Mouse (Mus musculus): ENCODE data around the gene Cidec. TPM values are rescaled to one million over a fixed set of nuclear protein-coding genes. Genes with fewer than 3 reads are reported as not detected.

Gene Cidec
- polyA plus RNA-seq, 1 experiment from 2014 or later, result 0.10 TPM

GRCm38 (mm10) chr6:113392387-113393071 is 43.0 kb downstream of the Cidec start:
- peak; percentile 90 for DNase-seq (ENCODE audit: low spot score)
- H3K9me3 ChIP-seq, result no peaks in the 10 kb centered on the region
- WGBS, result under 1% methylated on average over 51 of the region's 51 CpGs
- H3K4me3 ChIP-seq, result peak overlapping the region; percentile 63
- no peaks in the 10 kb centered on the region for H3K27me3 ChIP-seq (ENCODE audit: insufficient read depth, poor library complexity, severe bottlenecking)
- H3K4me1 ChIP-seq, result peaks cover 14% of the 10 kb centered on the region
- peak overlapping the region; percentile 60 for H3K27ac ChIP-seq
- H3K36me3 ChIP-seq, result peaks cover 45% of the 10 kb centered on the region

GRCm38 (mm10) chr6:113392015-113392386 is 43.6 kb downstream of the Cidec start:
- no peak for DNase-seq (ENCODE audit: low spot score)
- H3K9me3 ChIP-seq, result no peaks in the 10 kb centered on the region
- H3K4me1 ChIP-seq, result peaks cover 14% of the 10 kb centered on the region
- WGBS, result 17% methylated on average over 10 of the region's 10 CpGs
- H3K27ac ChIP-seq, result peak overlapping the region; percentile 60
- H3K36me3 ChIP-seq, result peaks cover 51% of the 10 kb centered on the region
- peak overlapping the region; percentile 63 for H3K4me3 ChIP-seq
- H3K27me3 ChIP-seq (ENCODE audit: insufficient read depth, poor library complexity, severe bottlenecking), result no peaks in the 10 kb centered on the region

- H3K27ac ChIP-seq, result no peak overlapping the region
- H3K4me1 ChIP-seq, result peaks cover 14% of the 10 kb centered on the region
- no peaks in the 10 kb centered on the region for H3K9me3 ChIP-seq
- WGBS, result 92% methylated on average over 3 of the region's 3 CpGs
- H3K4me3 ChIP-seq, result no peak overlapping the region
- no peak for DNase-seq (ENCODE audit: low spot score)
- peaks cover 63% of the 10 kb centered on the region for H3K36me3 ChIP-seq
- H3K27me3 ChIP-seq (ENCODE audit: insufficient read depth, poor library complexity, severe bottlenecking), result no peaks in the 10 kb centered on the region
Measured at GRCm38 (mm10) chr6:113390715-113391114, 44.8 kb downstream of the Cidec start.

GRCm38 (mm10) chr6:113388960-113389359 is 46.6 kb downstream of the Cidec start, which contains the start of gene Ttll3:
Ttll3 (plus strand) TSS chr6:113389260.
- DNase-seq (ENCODE audit: low spot score), result no peak
- no peaks in the 10 kb centered on the region for H3K27me3 ChIP-seq (ENCODE audit: insufficient read depth, poor library complexity, severe bottlenecking)
- WGBS, result 76% methylated on average over 8 of the region's 8 CpGs
- H3K4me1 ChIP-seq, result peaks cover 14% of the 10 kb centered on the region
- no peak within 1 kb of the TSS for H3K27ac ChIP-seq
- H3K36me3 ChIP-seq, result peaks cover 72% of the 10 kb centered on the region
- H3K4me3 ChIP-seq, result no peak within 1 kb of the TSS
- H3K9me3 ChIP-seq, result no peaks in the 10 kb centered on the region

- Histone ChIP-seq H3K4me1 (no peaks in the 10 kb centered on the region), H3K36me3 (peaks cover 99% of the 10 kb centered on the region), H3K9me3 (no peaks in the 10 kb centered on the region), H3K27me3 (ENCODE audit: insufficient read depth, poor library complexity, severe bottlenecking) (no peaks in the 10 kb centered on the region), H3K27ac (no peak overlapping the region), H3K4me3 (no peak overlapping the region)
- WGBS, result 92% methylated on average over 3 of the region's 3 CpGs
- DNase-seq (ENCODE audit: low spot score), result no peak
Measured at GRCm38 (mm10) chr6:113386025-113386424, 49.5 kb downstream of the Cidec start.

GRCm38 (mm10) chr6:113385160-113385714 is 50.3 kb downstream of the Cidec start:
- no peak for DNase-seq (ENCODE audit: low spot score)
- WGBS, result 66% methylated on average over 11 of the region's 11 CpGs
- H3K4me1 ChIP-seq, result 0 out of 2 replicates have a peak, but pooled peaks cover under 1% of the 10 kb centered on the region

GRCm38 (mm10) chr6:113384351-113384927 is 51.1 kb downstream of the Cidec start:
- peaks cover 93% of the 10 kb centered on the region for H3K36me3 ChIP-seq
- WGBS, result 91% methylated on average over 8 of the region's 8 CpGs
- no peak for DNase-seq (ENCODE audit: low spot score)
- no peaks in the 10 kb centered on the region for H3K9me3 ChIP-seq
- no peak overlapping the region for H3K4me3 ChIP-seq
- no peak overlapping the region for H3K27ac ChIP-seq
- H3K27me3 ChIP-seq (ENCODE audit: insufficient read depth, poor library complexity, severe bottlenecking), result no peaks in the 10 kb centered on the region
- peaks cover 6% of the 10 kb centered on the region; the same call in 1 of the 2 replicates for H3K4me1 ChIP-seq

More at GRCm38 (mm10) chr6:113385160-113385714, 50.3 kb downstream of the Cidec start:
- Histone ChIP-seq H3K27ac (no peak overlapping the region), H3K4me3 (no peak overlapping the region), H3K36me3 (peaks cover 99% of the 10 kb centered on the region), H3K9me3 (no peaks in the 10 kb centered on the region), H3K27me3 (ENCODE audit: insufficient read depth, poor library complexity, severe bottlenecking) (no peaks in the 10 kb centered on the region)

GRCm38 (mm10) chr6:113380480-113380879 is 55.1 kb downstream of the Cidec start:
- Histone ChIP-seq H3K27me3 (ENCODE audit: insufficient read depth, poor library complexity, severe bottlenecking) (no peaks in the 10 kb centered on the region), H3K4me3 (no peak overlapping the region), H3K27ac (no peak overlapping the region), H3K4me1 (peaks cover 19% of the 10 kb centered on the region), H3K9me3 (no peaks in the 10 kb centered on the region), H3K36me3 (peaks cover 58% of the 10 kb centered on the region)
- DNase-seq (ENCODE audit: low spot score), result no peak
- WGBS, result 92% methylated on average over 11 of the region's 11 CpGs

GRCm38 (mm10) chr6:113379246-113379645 is 56.3 kb downstream of the Cidec start:
- H3K4me1 ChIP-seq, result peaks cover 19% of the 10 kb centered on the region
- 78% methylated on average over 6 of the region's 6 CpGs for whole genome bisulfite sequencing
- H3K27me3 ChIP-seq (ENCODE audit: insufficient read depth, poor library complexity, severe bottlenecking), result no peaks in the 10 kb centered on the region
- peaks cover 58% of the 10 kb centered on the region for H3K36me3 ChIP-seq
- DNase-seq (ENCODE audit: low spot score), result no peak
- H3K27ac ChIP-seq, result no peak overlapping the region
- H3K4me3 ChIP-seq, result peak overlapping the region; percentile 93
- no peaks in the 10 kb centered on the region for H3K9me3 ChIP-seq

GRCm38 (mm10) chr6:113377496-113378385 is 57.8 kb downstream of the Cidec start, which contains the start of the genes Tada3 and Arpc4:
Tada3 (minus strand) TSS chr6:113377883.
Arpc4 (plus strand) TSS chr6:113378115.
- WGBS, result under 1% methylated on average over 61 of the region's 61 CpGs
- peaks cover 56% of the 10 kb centered on the region for H3K36me3 ChIP-seq
- peak within 1 kb of the TSS; percentile 98 for H3K27ac ChIP-seq
- H3K4me1 ChIP-seq, result peaks cover 19% of the 10 kb centered on the region
- peak within 1 kb of the TSS; percentile 93 for H3K4me3 ChIP-seq
- H3K9me3 ChIP-seq, result no peaks in the 10 kb centered on the region
- peak; percentile 97 for DNase-seq (ENCODE audit: low spot score)
- no peaks in the 10 kb centered on the region for H3K27me3 ChIP-seq (ENCODE audit: insufficient read depth, poor library complexity, severe bottlenecking)

GRCm38 (mm10) chr6:113377172-113377495 is 58.4 kb downstream of the Cidec start:
- peaks cover 57% of the 10 kb centered on the region for H3K36me3 ChIP-seq

More at GRCm38 (mm10) chr6:113377172-113377495, 58.4 kb downstream of the Cidec start:
- H3K4me3 ChIP-seq, result peak overlapping the region; percentile 93
- H3K27ac ChIP-seq, result peak overlapping the region; percentile 98
- H3K27me3 ChIP-seq (ENCODE audit: insufficient read depth, poor library complexity, severe bottlenecking), result no peaks in the 10 kb centered on the region
- peaks cover 19% of the 10 kb centered on the region for H3K4me1 ChIP-seq
- 8% methylated on average over 7 of the region's 7 CpGs for WGBS
- no peaks in the 10 kb centered on the region for H3K9me3 ChIP-seq
- DNase-seq (ENCODE audit: low spot score), result no peak

Measured in heart, embryonic 10.5 days (tissue).